Mouse (Mus musculus): Measurements from ENCODE around the gene Efcab11.

DNA sequence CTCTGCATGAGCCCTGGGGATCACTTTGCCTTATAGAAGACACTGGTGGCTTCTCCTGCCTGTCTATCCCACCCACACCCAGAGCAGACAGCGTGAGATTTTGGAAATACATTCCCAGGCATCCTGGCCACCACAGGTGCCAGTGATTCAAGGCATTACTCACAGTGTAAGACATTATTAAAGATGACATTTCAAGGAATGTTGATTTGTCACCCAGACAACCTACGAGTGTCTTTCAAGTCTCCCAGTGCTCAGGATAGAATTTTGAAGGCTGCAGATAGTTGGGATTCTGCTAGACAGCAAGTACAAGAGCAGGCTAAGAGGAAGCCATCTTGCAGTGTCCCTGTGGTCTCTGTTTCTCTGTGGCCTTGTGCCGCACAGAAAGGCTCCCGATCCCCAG is 48.0 kb upstream of the Efcab11 start:
- no peak for TF ChIP-seq CTCF (IDR thresholded peaks at IDR 0.05; ENCODE audit: extremely low read depth, insufficient read length, insufficient replicate concordance, low read depth, low read length)
- TF ChIP-seq POLR2A (IDR thresholded peaks at IDR 0.05; ENCODE audit: low read depth, low read length): no peak

Data from small intestine, adult 2 months (tissue).